Mouse (Mus musculus) bone marrow, adult 2 months (tissue): ENCODE results near the gene Gsto1.

Experiments used
- CTCF ChIP-seq: fragments of 200-500 bp; IDR thresholded peaks from 2 replicates; pipeline ENCODE4 v1.5.1; 2011; ENCODE audit warnings: low read length, control low read depth; ENCODE audit not compliant: control insufficient read depth, insufficient read depth
- POLR2A ChIP-seq: fragments of 200-500 bp; IDR thresholded peaks from 2 replicates; pipeline ENCODE4 v1.6.1; 2011; ENCODE audit warnings: low read depth, mild to moderate bottlenecking, control low read depth, low read length, borderline replicate concordance; ENCODE audit not compliant: control insufficient read depth

- no peak for TF ChIP-seq CTCF
- TF ChIP-seq POLR2A, result no peak
These were observed 20.2 kb upstream of the Gsto1 start for GRCm38 (mm10) chr19:47834614-47835013.
